Mouse (Mus musculus): Measurements from ENCODE around the gene Ltc4s. TPM values are rescaled to one million over a fixed set of nuclear protein-coding genes. Genes with fewer than 3 reads are reported as not detected.

The Ltc4s gene
- polyA plus RNA-seq, 1 experiment from 2014 or later: 2.6 TPM

- DNase-seq (ENCODE audit: low spot score) (no peak), ATAC-seq (replicated peaks; ENCODE audit: low FRiP score) (no peak)
- Histone ChIP-seq H3K4me2 (no peak overlapping the region), H3K9me3 (ENCODE audit: control insufficient read depth, low read length) (no peaks in the 10 kb centered on the region), H3K27me3 (replicated peaks; ENCODE audit: control insufficient read depth, insufficient read depth, low read length) (no peaks in the 10 kb centered on the region), H3K9ac (ENCODE audit: low read depth, low read length) (0 out of 2 replicates have a peak overlapping the region, but pooled peaks have one; percentile 28), H3K36me3 (ENCODE audit: control insufficient read depth, insufficient read depth, low read length) (0 out of 2 replicates have a peak, but pooled peaks cover 4% of the 10 kb centered on the region), H3K4me3 (ENCODE audit: low read depth, low read length) (no peak overlapping the region), H3K4me1 (replicated peaks; ENCODE audit: control insufficient read depth, insufficient read depth, low read length) (peaks cover 9% of the 10 kb centered on the region), H3K27ac (ENCODE audit: low read depth, low read length) (no peak overlapping the region; the same call in 1 of the 2 replicates)
- WGBS: 47% methylated on average over 2 of the region's 2 CpGs
These were observed 36.7 kb upstream of the Ltc4s start for GRCm38 (mm10) chr11:50275077-50275476.

- Histone ChIP-seq H3K4me1 (replicated peaks; ENCODE audit: control insufficient read depth, insufficient read depth, low read length) (peaks cover 9% of the 10 kb centered on the region), H3K27me3 (replicated peaks; ENCODE audit: control insufficient read depth, insufficient read depth, low read length) (no peaks in the 10 kb centered on the region), H3K9me3 (ENCODE audit: control insufficient read depth, low read length) (no peaks in the 10 kb centered on the region), H3K27ac (ENCODE audit: low read depth, low read length) (no peak overlapping the region), H3K9ac (ENCODE audit: low read depth, low read length) (no peak overlapping the region), H3K4me2 (no peak overlapping the region), H3K4me3 (ENCODE audit: low read depth, low read length) (no peak overlapping the region), H3K36me3 (ENCODE audit: control insufficient read depth, insufficient read depth, low read length) (0 out of 2 replicates have a peak, but pooled peaks cover 4% of the 10 kb centered on the region)
- WGBS: 89% methylated on average over 2 of the region's 2 CpGs
- DNase-seq (ENCODE audit: low spot score) (no peak), ATAC-seq (replicated peaks; ENCODE audit: low FRiP score) (no peak)
These were observed 34.4 kb upstream of the Ltc4s start for GRCm38 (mm10) chr11:50272819-50273218.

GRCm38 (mm10) chr11:50269885-50270284, 31.5 kb upstream of the Ltc4s start:
- Histone ChIP-seq H3K9me3 (ENCODE audit: control insufficient read depth, low read length) (no peaks in the 10 kb centered on the region), H3K4me2 (no peak overlapping the region), H3K4me3 (ENCODE audit: low read depth, low read length) (no peak overlapping the region), H3K4me1 (replicated peaks; ENCODE audit: control insufficient read depth, insufficient read depth, low read length) (no peaks in the 10 kb centered on the region), H3K27me3 (replicated peaks; ENCODE audit: control insufficient read depth, insufficient read depth, low read length) (no peaks in the 10 kb centered on the region), H3K9ac (ENCODE audit: low read depth, low read length) (no peak overlapping the region), H3K27ac (ENCODE audit: low read depth, low read length) (no peak overlapping the region), H3K36me3 (ENCODE audit: control insufficient read depth, insufficient read depth, low read length) (peaks cover 8% of the 10 kb centered on the region)
- ATAC-seq (replicated peaks; ENCODE audit: low FRiP score) (no peak), DNase-seq (ENCODE audit: low spot score) (no peak)
- WGBS: 94% methylated on average over 1 of the region's 1 CpGs

DNA sequence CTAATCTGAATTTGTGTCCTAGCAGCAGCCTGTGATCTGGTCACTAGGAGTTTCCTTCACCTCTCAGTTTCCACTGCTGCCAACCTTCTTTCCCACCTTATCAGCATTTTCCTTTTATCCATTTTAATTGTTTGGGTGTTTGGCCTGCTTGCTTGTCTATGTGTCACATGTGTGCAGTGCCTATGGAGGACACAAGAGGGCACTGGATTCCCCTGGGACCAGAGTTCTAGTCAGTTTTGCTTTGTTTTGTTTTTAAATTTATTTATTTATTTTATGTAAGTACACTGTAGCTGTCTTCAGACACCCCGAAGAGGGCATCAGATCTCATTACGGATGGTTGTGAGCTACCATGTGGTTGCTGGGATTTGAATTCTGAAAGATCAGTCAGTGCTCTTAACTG, 30.7 kb upstream of the Ltc4s start:
- DNase-seq (ENCODE audit: low spot score): no peak
- Histone ChIP-seq H3K27me3 (replicated peaks; ENCODE audit: control insufficient read depth, insufficient read depth, low read length) (no peaks in the 10 kb centered on the region), H3K9me3 (ENCODE audit: control insufficient read depth, low read length) (no peaks in the 10 kb centered on the region), H3K4me3 (ENCODE audit: low read depth, low read length) (no peak overlapping the region), H3K4me2 (no peak overlapping the region), H3K27ac (ENCODE audit: low read depth, low read length) (no peak overlapping the region), H3K9ac (ENCODE audit: low read depth, low read length) (no peak overlapping the region), H3K36me3 (ENCODE audit: control insufficient read depth, insufficient read depth, low read length) (peaks cover 8% of the 10 kb centered on the region), H3K4me1 (replicated peaks; ENCODE audit: control insufficient read depth, insufficient read depth, low read length) (no peaks in the 10 kb centered on the region)
- no peak for ATAC-seq (replicated peaks; ENCODE audit: low FRiP score)
- 77% methylated on average over 2 of the region's 2 CpGs for WGBS

DNA sequence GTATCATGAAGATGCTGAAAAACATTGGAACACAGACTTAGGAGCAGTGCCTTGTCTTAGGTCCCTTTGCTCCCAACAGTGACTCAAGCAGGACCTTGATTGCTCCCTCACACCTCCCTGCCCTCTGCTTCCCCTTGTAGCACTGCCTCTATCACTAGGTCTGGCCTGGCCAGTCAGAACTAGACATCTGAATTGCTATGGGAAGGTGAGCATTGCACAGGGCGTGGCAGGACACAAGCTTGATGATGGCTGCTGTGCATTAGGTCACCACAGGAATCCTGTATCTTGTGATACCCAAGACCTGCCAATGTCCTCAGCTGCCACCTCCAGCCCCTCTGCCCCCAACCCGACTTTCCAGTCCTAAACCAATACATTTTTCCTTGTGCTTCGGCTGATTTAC, 28.6 kb upstream of the Ltc4s start:
- H3K4me3 ChIP-seq (ENCODE audit: low read depth, low read length): no peak overlapping the region
- no peak overlapping the region for H3K9ac ChIP-seq (ENCODE audit: low read depth, low read length)
- H3K9me3 ChIP-seq (ENCODE audit: control insufficient read depth, low read length): no peaks in the 10 kb centered on the region
- H3K27me3 ChIP-seq (replicated peaks; ENCODE audit: control insufficient read depth, insufficient read depth, low read length): no peaks in the 10 kb centered on the region
- peaks cover 17% of the 10 kb centered on the region for H3K36me3 ChIP-seq (ENCODE audit: control insufficient read depth, insufficient read depth, low read length)
- no peak overlapping the region for H3K27ac ChIP-seq (ENCODE audit: low read depth, low read length)
- ATAC-seq (replicated peaks; ENCODE audit: low FRiP score) (no peak), DNase-seq (ENCODE audit: low spot score) (no peak)
- 90% methylated on average over 3 of the region's 3 CpGs for WGBS
- H3K4me2 ChIP-seq: no peak overlapping the region
- no peaks in the 10 kb centered on the region for H3K4me1 ChIP-seq (replicated peaks; ENCODE audit: control insufficient read depth, insufficient read depth, low read length)

- DNase-seq (ENCODE audit: low spot score) (no peak), ATAC-seq (replicated peaks; ENCODE audit: low FRiP score) (no peak)
- H3K4me1 ChIP-seq (replicated peaks; ENCODE audit: control insufficient read depth, insufficient read depth, low read length): no peaks in the 10 kb centered on the region
- peaks cover 25% of the 10 kb centered on the region for H3K36me3 ChIP-seq (ENCODE audit: control insufficient read depth, insufficient read depth, low read length)
- no peak overlapping the region for H3K4me2 ChIP-seq
- H3K27me3 ChIP-seq (replicated peaks; ENCODE audit: control insufficient read depth, insufficient read depth, low read length): no peaks in the 10 kb centered on the region
- no peak overlapping the region for H3K27ac ChIP-seq (ENCODE audit: low read depth, low read length)
- no peaks in the 10 kb centered on the region for H3K9me3 ChIP-seq (ENCODE audit: control insufficient read depth, low read length)
- no peak overlapping the region for H3K4me3 ChIP-seq (ENCODE audit: low read depth, low read length)
- WGBS: 78% methylated on average over 8 of the region's 8 CpGs
- H3K9ac ChIP-seq (ENCODE audit: low read depth, low read length): no peak overlapping the region
These were observed 27.5 kb upstream of the Ltc4s start for GRCm38 (mm10) chr11:50265931-50266330.

DNA sequence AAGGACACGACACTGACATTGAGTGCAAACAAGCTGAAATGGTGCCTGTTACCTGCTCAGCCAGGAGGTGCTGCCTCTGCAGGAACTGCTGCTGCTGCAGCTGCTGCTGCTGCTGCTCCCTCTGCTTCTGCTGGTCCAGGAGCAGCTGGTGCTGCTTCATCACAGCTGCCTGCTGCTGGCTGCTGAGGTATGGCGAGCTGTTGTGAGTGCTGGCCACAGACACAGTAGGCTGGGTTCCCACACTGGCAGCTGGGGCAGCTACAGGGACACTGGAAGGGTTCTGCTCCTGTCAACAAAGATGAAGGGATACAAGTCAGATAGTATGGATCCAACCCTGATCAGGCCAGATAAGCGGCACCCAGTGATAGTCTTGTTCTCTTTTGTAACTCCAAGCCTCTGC, 24.8 kb upstream of the Ltc4s start:
- no peak overlapping the region for H3K4me3 ChIP-seq (ENCODE audit: low read depth, low read length)
- no peaks in the 10 kb centered on the region for H3K27me3 ChIP-seq (replicated peaks; ENCODE audit: control insufficient read depth, insufficient read depth, low read length)
- no peaks in the 10 kb centered on the region for H3K9me3 ChIP-seq (ENCODE audit: control insufficient read depth, low read length)
- no peak overlapping the region for H3K9ac ChIP-seq (ENCODE audit: low read depth, low read length)
- H3K36me3 ChIP-seq (ENCODE audit: control insufficient read depth, insufficient read depth, low read length): peaks cover 32% of the 10 kb centered on the region
- no peaks in the 10 kb centered on the region for H3K4me1 ChIP-seq (replicated peaks; ENCODE audit: control insufficient read depth, insufficient read depth, low read length)
- ATAC-seq (replicated peaks; ENCODE audit: low FRiP score): no peak
- no peak for DNase-seq (ENCODE audit: low spot score)
- no peak overlapping the region for H3K4me2 ChIP-seq
- H3K27ac ChIP-seq (ENCODE audit: low read depth, low read length): no peak overlapping the region
- WGBS: 82% methylated on average over 3 of the region's 3 CpGs

DNA sequence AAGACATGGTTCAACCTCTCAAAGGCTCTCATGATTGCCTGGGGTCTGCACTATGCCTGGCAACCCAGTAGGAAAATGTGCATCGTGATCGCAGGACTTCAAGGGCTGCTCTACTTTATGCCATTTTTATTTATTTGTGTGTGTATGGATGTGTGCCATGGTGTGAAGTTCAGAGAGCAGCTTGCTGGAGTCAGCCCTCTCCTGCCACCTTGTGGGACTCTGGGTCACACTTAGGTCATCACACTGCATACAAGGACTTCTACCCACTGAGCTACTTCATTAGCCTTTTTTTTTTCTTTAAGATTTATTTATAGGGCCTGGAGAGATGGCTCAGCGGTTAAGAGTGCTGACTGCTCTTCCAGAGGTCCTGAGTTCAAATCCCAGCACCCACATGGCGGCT, 23.6 kb upstream of the Ltc4s start:
- H3K36me3 ChIP-seq (ENCODE audit: control insufficient read depth, insufficient read depth, low read length): peaks cover 37% of the 10 kb centered on the region
- WGBS: 85% methylated on average over 4 of the region's 4 CpGs
- no peak overlapping the region for H3K4me2 ChIP-seq

GRCm38 (mm10) chr11:50258310-50258709, 19.9 kb upstream of the Ltc4s start:
- H3K27me3 ChIP-seq (replicated peaks; ENCODE audit: control insufficient read depth, insufficient read depth, low read length): no peaks in the 10 kb centered on the region
- 84% methylated on average over 7 of the region's 7 CpGs for WGBS
- H3K36me3 ChIP-seq (ENCODE audit: control insufficient read depth, insufficient read depth, low read length): peaks cover 34% of the 10 kb centered on the region
- ATAC-seq (replicated peaks; ENCODE audit: low FRiP score): no peak
- H3K4me1 ChIP-seq (replicated peaks; ENCODE audit: control insufficient read depth, insufficient read depth, low read length): no peaks in the 10 kb centered on the region
- H3K9me3 ChIP-seq (ENCODE audit: control insufficient read depth, low read length): no peaks in the 10 kb centered on the region
- no peak overlapping the region for H3K27ac ChIP-seq (ENCODE audit: low read depth, low read length)
- no peak for DNase-seq (ENCODE audit: low spot score)
- H3K9ac ChIP-seq (ENCODE audit: low read depth, low read length): no peak overlapping the region
- H3K4me3 ChIP-seq (ENCODE audit: low read depth, low read length): no peak overlapping the region
- no peak overlapping the region for H3K4me2 ChIP-seq

More for the DNA sequence above, 23.6 kb upstream of the Ltc4s start:
- no peak for ATAC-seq (replicated peaks; ENCODE audit: low FRiP score)
- Histone ChIP-seq H3K27ac (ENCODE audit: low read depth, low read length) (no peak overlapping the region), H3K27me3 (replicated peaks; ENCODE audit: control insufficient read depth, insufficient read depth, low read length) (no peaks in the 10 kb centered on the region), H3K4me1 (replicated peaks; ENCODE audit: control insufficient read depth, insufficient read depth, low read length) (no peaks in the 10 kb centered on the region), H3K9me3 (ENCODE audit: control insufficient read depth, low read length) (no peaks in the 10 kb centered on the region), H3K4me3 (ENCODE audit: low read depth, low read length) (no peak overlapping the region), H3K9ac (ENCODE audit: low read depth, low read length) (no peak overlapping the region)
- no peak for DNase-seq (ENCODE audit: low spot score)

All from liver, embryonic 11.5 days (tissue).